Mouse (Mus musculus): ENCODE results near the gene Arl14.

DNA sequence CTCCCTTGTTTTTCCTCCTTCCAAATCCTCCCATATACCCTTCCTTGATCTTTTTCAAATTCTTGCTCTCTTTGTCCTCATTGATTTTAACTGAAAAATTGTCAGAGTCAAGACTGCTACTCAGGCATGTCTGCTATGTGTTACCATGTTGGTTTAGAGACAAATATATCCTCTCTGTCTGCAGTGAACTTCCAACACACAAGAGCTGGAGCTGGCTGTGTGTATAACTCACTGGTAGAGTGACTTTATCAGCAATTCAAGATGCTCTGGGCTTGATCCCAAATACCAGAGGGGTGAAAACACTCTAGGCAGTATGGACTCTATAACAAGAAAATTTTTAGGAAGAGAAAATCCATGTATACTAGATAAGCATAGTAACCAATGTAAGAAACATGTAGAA, 2.8 kb downstream of the Arl14 start:
- TF ChIP-seq HCFC1 (IDR thresholded peaks at IDR 0.05; ENCODE audit: borderline replicate concordance, insufficient read depth, low read length) (no peak), MAFK (IDR thresholded peaks at IDR 0.05; ENCODE audit: insufficient read depth, low read depth, low read length) (no peak), CHD2 (IDR thresholded peaks at IDR 0.05; ENCODE audit: low read depth, low read length) (no peak), ZNF384 (IDR thresholded peaks at IDR 0.05; ENCODE audit: low read depth, low read length) (no peak), ZC3H11A (IDR thresholded peaks at IDR 0.05; ENCODE audit: borderline replicate concordance, low read depth, low read length) (no peak)

All from ES-E14 (cell line).